Mouse (Mus musculus): ENCODE data around the gene Chrm1. TPM values are rescaled to one million over a fixed set of nuclear protein-coding genes. Genes with fewer than 3 reads are reported as not detected.

Gene Chrm1
- polyA plus RNA-seq, 1 experiment from 2014 or later: 0.19 TPM

GRCm38 (mm10) chr19:8711949-8712869 is 48.6 kb downstream of the Chrm1 start:
- H3K9me3 ChIP-seq (ENCODE audit: control insufficient read depth, low read length): no peaks in the 10 kb centered on the region
- WGBS: 68% methylated on average over 10 of the region's 10 CpGs
- no peaks in the 10 kb centered on the region for H3K27me3 ChIP-seq (ENCODE audit: control insufficient read depth, insufficient read depth, low read length)
- peak overlapping the region; percentile 66 for H3K4me2 ChIP-seq (ENCODE audit: low read depth, low read length)
- H3K4me3 ChIP-seq (ENCODE audit: low read depth, low read length): peak overlapping the region; percentile 76
- H3K27ac ChIP-seq (ENCODE audit: low read depth, low read length): peak overlapping the region; percentile 88
- H3K36me3 ChIP-seq (ENCODE audit: control insufficient read depth, insufficient read depth, low read length): peaks cover 35% of the 10 kb centered on the region
- no peak for ATAC-seq (ENCODE audit: low read depth)
- H3K9ac ChIP-seq (replicated peaks; ENCODE audit: low read depth, low read length): peak overlapping the region; percentile 85
- peaks cover 15% of the 10 kb centered on the region for H3K4me1 ChIP-seq (ENCODE audit: control insufficient read depth, insufficient read depth, low read length)

- ATAC-seq (ENCODE audit: low read depth): peak; percentile 70
- Histone ChIP-seq H3K9me3 (ENCODE audit: control insufficient read depth, low read length) (no peaks in the 10 kb centered on the region), H3K27me3 (ENCODE audit: control insufficient read depth, insufficient read depth, low read length) (no peaks in the 10 kb centered on the region), H3K36me3 (ENCODE audit: control insufficient read depth, insufficient read depth, low read length) (peaks cover 29% of the 10 kb centered on the region), H3K4me3 (ENCODE audit: low read depth, low read length) (peak overlapping the region; percentile 76), H3K4me1 (ENCODE audit: control insufficient read depth, insufficient read depth, low read length) (peaks cover 15% of the 10 kb centered on the region), H3K4me2 (ENCODE audit: low read depth, low read length) (peak overlapping the region; percentile 66), H3K27ac (ENCODE audit: low read depth, low read length) (peak overlapping the region; percentile 88), H3K9ac (replicated peaks; ENCODE audit: low read depth, low read length) (peak overlapping the region; percentile 85)
- 0% methylated on average over 13 of the region's 13 CpGs for WGBS
These were observed 49.3 kb downstream of the Chrm1 start for GRCm38 (mm10) chr19:8712870-8713305.

- peak overlapping the region; percentile 76 for H3K4me3 ChIP-seq (ENCODE audit: low read depth, low read length)
- WGBS: 0% methylated on average over 51 of the region's 51 CpGs
- peaks cover 24% of the 10 kb centered on the region for H3K36me3 ChIP-seq (ENCODE audit: control insufficient read depth, insufficient read depth, low read length)
- ATAC-seq (ENCODE audit: low read depth): peak; percentile 93
- no peaks in the 10 kb centered on the region for H3K27me3 ChIP-seq (ENCODE audit: control insufficient read depth, insufficient read depth, low read length)
- peak overlapping the region; percentile 85 for H3K9ac ChIP-seq (replicated peaks; ENCODE audit: low read depth, low read length)
- peak overlapping the region; percentile 66 for H3K4me2 ChIP-seq (ENCODE audit: low read depth, low read length)
- H3K27ac ChIP-seq (ENCODE audit: low read depth, low read length): peak overlapping the region; percentile 88
- H3K4me1 ChIP-seq (ENCODE audit: control insufficient read depth, insufficient read depth, low read length): peaks cover 15% of the 10 kb centered on the region
- H3K9me3 ChIP-seq (ENCODE audit: control insufficient read depth, low read length): no peaks in the 10 kb centered on the region
These were observed 49.9 kb downstream of the Chrm1 start for GRCm38 (mm10) chr19:8713306-8713996.

- Histone ChIP-seq H3K9ac (replicated peaks; ENCODE audit: low read depth, low read length) (peak overlapping the region; percentile 85), H3K36me3 (ENCODE audit: control insufficient read depth, insufficient read depth, low read length) (peaks cover 17% of the 10 kb centered on the region), H3K27ac (ENCODE audit: low read depth, low read length) (peak overlapping the region; percentile 88), H3K4me3 (ENCODE audit: low read depth, low read length) (peak overlapping the region; percentile 76), H3K27me3 (ENCODE audit: control insufficient read depth, insufficient read depth, low read length) (no peaks in the 10 kb centered on the region), H3K4me2 (ENCODE audit: low read depth, low read length) (peak overlapping the region; percentile 66), H3K4me1 (ENCODE audit: control insufficient read depth, insufficient read depth, low read length) (peaks cover 15% of the 10 kb centered on the region), H3K9me3 (ENCODE audit: control insufficient read depth, low read length) (no peaks in the 10 kb centered on the region)
- no peak for ATAC-seq (ENCODE audit: low read depth)
- 7% methylated on average over 13 of the region's 13 CpGs for WGBS
These were observed 50.5 kb downstream of the Chrm1 start for GRCm38 (mm10) chr19:8713997-8714652.

DNA sequence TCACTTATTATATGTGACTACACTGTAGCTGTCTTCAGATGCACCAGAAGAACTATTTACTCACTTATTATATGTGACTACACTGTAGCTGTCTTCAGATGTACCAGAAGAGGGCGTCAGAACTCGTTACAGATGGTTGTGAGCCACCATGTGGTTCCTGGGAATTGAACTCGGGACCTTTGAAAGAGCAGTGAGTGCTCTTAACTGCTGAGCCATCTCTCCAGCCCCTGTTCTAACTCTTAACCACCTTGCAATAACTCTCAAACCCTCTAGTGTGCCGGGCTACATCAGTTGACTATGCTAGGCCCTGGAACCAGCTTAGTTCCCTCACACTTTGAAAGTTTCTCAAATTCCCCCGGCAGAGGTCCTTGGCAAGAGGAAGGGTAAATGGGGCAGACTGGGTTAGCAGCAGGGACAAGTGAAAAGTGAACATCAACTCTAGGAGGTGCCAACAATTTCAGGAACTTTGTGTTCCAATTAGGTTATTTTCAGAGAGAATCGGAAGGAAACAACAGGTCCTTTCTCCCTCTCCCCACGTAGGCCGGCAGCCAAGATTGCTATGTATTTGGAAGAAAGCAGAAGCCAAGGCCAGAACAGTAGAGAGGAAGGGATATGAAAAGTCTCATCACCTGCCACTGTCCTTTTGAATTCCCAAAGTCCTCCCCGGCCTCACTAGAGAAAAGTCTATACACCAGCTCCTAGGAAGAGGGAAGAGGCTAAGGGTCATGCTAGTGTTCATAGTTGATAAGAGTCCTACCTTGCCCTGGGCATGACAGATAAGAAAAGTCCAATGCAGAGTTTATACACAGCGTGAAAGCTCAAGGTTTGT is 51.3 kb downstream of the Chrm1 start:
- Histone ChIP-seq H3K27me3 (ENCODE audit: control insufficient read depth, insufficient read depth, low read length) (no peaks in the 10 kb centered on the region), H3K4me2 (ENCODE audit: low read depth, low read length) (no peak overlapping the region), H3K4me1 (ENCODE audit: control insufficient read depth, insufficient read depth, low read length) (peaks cover 15% of the 10 kb centered on the region)

GRCm38 (mm10) chr19:8715868-8716766 is 52.5 kb downstream of the Chrm1 start:
- no peak for ATAC-seq (ENCODE audit: low read depth)
- peaks cover 11% of the 10 kb centered on the region; the same call in 1 of the 2 replicates for H3K4me1 ChIP-seq (ENCODE audit: control insufficient read depth, insufficient read depth, low read length)
- H3K4me3 ChIP-seq (ENCODE audit: low read depth, low read length): no peak overlapping the region
- 59% methylated on average over 10 of the region's 10 CpGs for WGBS
- no peak overlapping the region for H3K9ac ChIP-seq (replicated peaks; ENCODE audit: low read depth, low read length)
- no peak overlapping the region for H3K4me2 ChIP-seq (ENCODE audit: low read depth, low read length)
- H3K27me3 ChIP-seq (ENCODE audit: control insufficient read depth, insufficient read depth, low read length): no peaks in the 10 kb centered on the region
- no peaks in the 10 kb centered on the region for H3K9me3 ChIP-seq (ENCODE audit: control insufficient read depth, low read length)
- peaks cover 4% of the 10 kb centered on the region; the same call in 1 of the 2 replicates for H3K36me3 ChIP-seq (ENCODE audit: control insufficient read depth, insufficient read depth, low read length)
- H3K27ac ChIP-seq (ENCODE audit: low read depth, low read length): no peak overlapping the region

More for the DNA sequence above, 51.3 kb downstream of the Chrm1 start:
- no peaks in the 10 kb centered on the region for H3K9me3 ChIP-seq (ENCODE audit: control insufficient read depth, low read length)
- H3K9ac ChIP-seq (replicated peaks; ENCODE audit: low read depth, low read length): no peak overlapping the region
- 77% methylated on average over 10 of the region's 10 CpGs for WGBS
- H3K27ac ChIP-seq (ENCODE audit: low read depth, low read length): no peak overlapping the region
- no peak for ATAC-seq (ENCODE audit: low read depth)
- H3K36me3 ChIP-seq (ENCODE audit: control insufficient read depth, insufficient read depth, low read length): peaks cover 10% of the 10 kb centered on the region
- H3K4me3 ChIP-seq (ENCODE audit: low read depth, low read length): no peak overlapping the region

GRCm38 (mm10) chr19:8716767-8717475 is 53.3 kb downstream of the Chrm1 start:
- Histone ChIP-seq H3K27me3 (ENCODE audit: control insufficient read depth, insufficient read depth, low read length) (no peaks in the 10 kb centered on the region), H3K4me3 (ENCODE audit: low read depth, low read length) (no peak overlapping the region), H3K27ac (ENCODE audit: low read depth, low read length) (no peak overlapping the region), H3K9ac (replicated peaks; ENCODE audit: low read depth, low read length) (no peak overlapping the region), H3K4me2 (ENCODE audit: low read depth, low read length) (no peak overlapping the region), H3K9me3 (ENCODE audit: control insufficient read depth, low read length) (no peaks in the 10 kb centered on the region), H3K4me1 (ENCODE audit: control insufficient read depth, insufficient read depth, low read length) (peaks cover 14% of the 10 kb centered on the region; the same call in 1 of the 2 replicates), H3K36me3 (ENCODE audit: control insufficient read depth, insufficient read depth, low read length) (no peaks in the 10 kb centered on the region)
- no peak for ATAC-seq (ENCODE audit: low read depth)
- WGBS: 67% methylated on average over 8 of the region's 10 CpGs
